Mouse (Mus musculus): ENCODE data around the gene Plekhh1. TPM values are rescaled to one million over a fixed set of nuclear protein-coding genes. Genes with fewer than 3 reads are reported as not detected.

Plekhh1 gene
- polyA plus RNA-seq, 1 experiment = 36.7 TPM

DNA sequence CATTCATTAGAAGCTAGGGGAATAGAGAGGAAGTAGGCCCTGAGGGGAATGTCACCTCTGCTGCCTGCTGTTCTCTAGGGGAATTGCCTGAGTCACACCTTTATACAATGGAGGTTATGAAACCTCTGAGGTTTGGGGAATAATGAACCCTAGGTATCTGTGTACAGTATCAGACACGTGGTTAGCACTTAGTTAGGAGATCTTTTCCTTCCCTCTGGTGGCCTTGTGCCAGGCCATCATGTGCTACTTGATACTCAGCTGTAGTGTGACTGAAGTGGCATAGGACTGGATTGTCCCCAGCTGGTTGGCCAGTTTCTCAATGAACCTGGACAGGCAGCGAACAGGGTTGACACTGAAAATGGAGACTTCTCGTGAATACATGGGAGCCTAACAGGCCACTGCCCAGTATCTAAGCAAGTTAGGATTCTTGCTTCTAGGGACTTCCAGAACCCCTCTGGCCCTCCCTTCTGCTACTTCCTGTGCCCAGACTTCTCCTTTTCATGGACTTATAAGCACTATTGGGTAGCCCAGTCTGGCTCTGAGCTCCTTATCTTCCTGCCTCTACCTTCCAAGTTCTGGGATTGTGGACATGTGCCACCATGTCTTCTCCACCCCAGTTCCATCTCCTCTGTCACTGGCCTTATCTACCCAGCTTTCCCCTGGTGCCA lies 21.7 kb downstream of the Plekhh1 start:
- Histone ChIP-seq H3K4me3 (replicated peaks; ENCODE audit: insufficient read depth, low read depth, low read length) (no peak overlapping the region), H3K27ac (ENCODE audit: insufficient read depth, low read length) (no peak overlapping the region), H3K27me3 (ENCODE audit: control insufficient read depth, insufficient read depth, low read length) (no peaks in the 10 kb centered on the region), H3K4me1 (ENCODE audit: control insufficient read depth, insufficient read depth, low read length) (no peaks in the 10 kb centered on the region)
- DNase-seq = no peak
- TF ChIP-seq CTCF (IDR thresholded peaks at IDR 0.05; ENCODE audit: borderline replicate concordance, insufficient read depth, low read depth, low read length) = no peak
- no peak for TF ChIP-seq POLR2A (IDR thresholded peaks at IDR 0.05; ENCODE audit: borderline replicate concordance, insufficient read depth, low read length)
- WGBS = 72% methylated on average over 3 of the region's 3 CpGs

DNA sequence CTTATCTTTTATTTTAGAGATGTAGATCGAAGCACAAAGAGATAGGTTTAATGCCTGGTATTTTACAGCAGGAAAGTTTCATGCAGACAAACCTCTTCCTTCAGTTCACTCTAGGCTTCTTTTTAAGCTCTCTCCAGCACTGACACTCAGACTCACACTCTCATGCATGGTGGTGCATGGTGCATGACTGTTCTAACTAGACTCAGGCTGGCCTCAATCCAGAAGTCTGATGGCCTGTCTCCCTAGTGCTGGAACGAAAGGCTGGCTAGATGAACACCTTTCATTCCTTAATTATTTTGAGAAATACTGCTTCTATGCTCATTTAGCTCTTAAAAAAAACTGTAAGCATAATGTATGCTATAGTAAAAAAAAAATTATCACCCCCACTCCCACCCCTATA lies 23.1 kb downstream of the Plekhh1 start:
- TF ChIP-seq CTCF (IDR thresholded peaks at IDR 0.05; ENCODE audit: borderline replicate concordance, insufficient read depth, low read depth, low read length) (no peak), POLR2A (IDR thresholded peaks at IDR 0.05; ENCODE audit: borderline replicate concordance, insufficient read depth, low read length) (no peak)

DNA sequence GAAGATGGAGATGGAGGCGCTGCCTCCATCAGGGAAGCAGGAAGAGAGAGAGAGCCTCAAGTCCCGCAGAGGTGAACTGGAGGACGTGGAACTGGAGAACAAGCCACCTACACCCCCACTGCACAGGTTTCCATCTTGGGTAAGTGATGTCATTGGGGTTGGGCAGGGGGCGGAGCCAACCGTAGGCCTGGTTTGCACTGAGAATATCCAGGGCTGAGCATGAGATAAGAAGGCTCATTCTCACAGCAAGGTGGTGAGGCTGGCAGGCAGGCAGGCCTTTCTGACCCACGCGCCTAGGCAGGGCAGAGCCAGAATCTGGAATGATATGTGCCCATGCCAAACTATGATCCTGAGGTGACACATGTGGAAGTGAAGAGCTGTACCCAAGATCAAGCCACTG lies 26.3 kb downstream of the Plekhh1 start:
- no peak for TF ChIP-seq CTCF (IDR thresholded peaks at IDR 0.05; ENCODE audit: borderline replicate concordance, insufficient read depth, low read depth, low read length)
- TF ChIP-seq POLR2A (IDR thresholded peaks at IDR 0.05; ENCODE audit: borderline replicate concordance, insufficient read depth, low read length) = no peak
- Histone ChIP-seq H3K4me1 (ENCODE audit: control insufficient read depth, insufficient read depth, low read length) (no peaks in the 10 kb centered on the region), H3K4me3 (replicated peaks; ENCODE audit: insufficient read depth, low read depth, low read length) (no peak overlapping the region), H3K27me3 (ENCODE audit: control insufficient read depth, insufficient read depth, low read length) (no peaks in the 10 kb centered on the region), H3K27ac (ENCODE audit: insufficient read depth, low read length) (no peak overlapping the region)
- DNase-seq = no peak
- WGBS = 90% methylated on average over 7 of the region's 7 CpGs

More for the DNA sequence above, 23.1 kb downstream of the Plekhh1 start:
- no peaks in the 10 kb centered on the region for H3K4me1 ChIP-seq (ENCODE audit: control insufficient read depth, insufficient read depth, low read length)
- H3K27me3 ChIP-seq (ENCODE audit: control insufficient read depth, insufficient read depth, low read length) = no peaks in the 10 kb centered on the region
- 71% methylated on average over 2 of the region's 2 CpGs for WGBS
- no peak overlapping the region for H3K27ac ChIP-seq (ENCODE audit: insufficient read depth, low read length)
- H3K4me3 ChIP-seq (replicated peaks; ENCODE audit: insufficient read depth, low read depth, low read length) = no peak overlapping the region
- DNase-seq = no peak

DNA sequence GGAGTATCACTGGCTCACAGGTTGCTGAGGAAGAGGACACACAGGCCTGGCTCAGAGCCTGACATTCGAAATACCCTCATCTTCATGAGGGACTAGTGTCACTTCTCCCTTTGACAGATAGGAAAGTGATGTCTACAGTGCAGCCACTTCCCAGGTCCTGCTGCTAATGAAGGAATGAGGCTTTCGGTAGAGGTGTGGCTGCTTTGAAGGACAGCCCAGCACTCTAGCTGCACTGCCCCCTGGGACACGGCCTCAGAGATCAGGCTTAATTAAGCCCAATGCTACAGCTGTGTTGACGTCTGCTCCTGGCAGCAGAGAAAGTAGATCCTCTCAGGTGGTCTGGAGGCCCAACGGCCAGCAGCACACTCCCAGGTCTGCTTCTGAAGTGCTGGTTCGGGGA lies 30.6 kb downstream of the Plekhh1 start:
- DNase-seq = no peak
- Histone ChIP-seq H3K27me3 (ENCODE audit: control insufficient read depth, insufficient read depth, low read length) (no peaks in the 10 kb centered on the region), H3K27ac (ENCODE audit: insufficient read depth, low read length) (no peak overlapping the region), H3K4me3 (replicated peaks; ENCODE audit: insufficient read depth, low read depth, low read length) (no peak overlapping the region), H3K4me1 (ENCODE audit: control insufficient read depth, insufficient read depth, low read length) (no peaks in the 10 kb centered on the region)
- TF ChIP-seq CTCF (IDR thresholded peaks at IDR 0.05; ENCODE audit: borderline replicate concordance, insufficient read depth, low read depth, low read length) = no peak
- 68% methylated on average over 6 of the region's 6 CpGs for WGBS

DNA sequence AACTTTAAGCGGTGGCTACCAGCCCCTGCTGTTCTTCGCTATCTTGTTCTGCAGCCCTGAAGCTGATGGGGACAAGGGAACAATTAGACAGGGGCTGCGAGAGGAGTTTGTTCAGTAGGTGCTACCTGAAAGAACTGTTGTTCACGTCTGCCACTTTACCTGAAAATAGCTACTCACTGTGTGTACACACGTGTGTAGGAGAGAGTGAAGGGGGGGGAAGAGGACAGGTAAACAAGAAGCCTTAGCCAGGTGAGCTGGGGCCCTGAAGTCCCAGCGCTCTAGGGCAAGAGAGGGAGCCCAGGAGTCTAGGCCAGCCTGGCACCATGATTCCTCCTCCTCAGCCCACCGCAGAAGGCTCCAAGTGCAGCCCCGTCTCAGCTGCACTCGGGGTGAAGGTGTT lies 31.2 kb downstream of the Plekhh1 start:
- DNase-seq = no peak
- Histone ChIP-seq H3K27me3 (ENCODE audit: control insufficient read depth, insufficient read depth, low read length) (no peaks in the 10 kb centered on the region), H3K4me1 (ENCODE audit: control insufficient read depth, insufficient read depth, low read length) (no peaks in the 10 kb centered on the region), H3K4me3 (replicated peaks; ENCODE audit: insufficient read depth, low read depth, low read length) (no peak overlapping the region), H3K27ac (ENCODE audit: insufficient read depth, low read length) (no peak overlapping the region)
- no peak for TF ChIP-seq CTCF (IDR thresholded peaks at IDR 0.05; ENCODE audit: borderline replicate concordance, insufficient read depth, low read depth, low read length)
- TF ChIP-seq POLR2A (IDR thresholded peaks at IDR 0.05; ENCODE audit: borderline replicate concordance, insufficient read depth, low read length) = no peak
- WGBS = 91% methylated on average over 9 of the region's 9 CpGs

DNA sequence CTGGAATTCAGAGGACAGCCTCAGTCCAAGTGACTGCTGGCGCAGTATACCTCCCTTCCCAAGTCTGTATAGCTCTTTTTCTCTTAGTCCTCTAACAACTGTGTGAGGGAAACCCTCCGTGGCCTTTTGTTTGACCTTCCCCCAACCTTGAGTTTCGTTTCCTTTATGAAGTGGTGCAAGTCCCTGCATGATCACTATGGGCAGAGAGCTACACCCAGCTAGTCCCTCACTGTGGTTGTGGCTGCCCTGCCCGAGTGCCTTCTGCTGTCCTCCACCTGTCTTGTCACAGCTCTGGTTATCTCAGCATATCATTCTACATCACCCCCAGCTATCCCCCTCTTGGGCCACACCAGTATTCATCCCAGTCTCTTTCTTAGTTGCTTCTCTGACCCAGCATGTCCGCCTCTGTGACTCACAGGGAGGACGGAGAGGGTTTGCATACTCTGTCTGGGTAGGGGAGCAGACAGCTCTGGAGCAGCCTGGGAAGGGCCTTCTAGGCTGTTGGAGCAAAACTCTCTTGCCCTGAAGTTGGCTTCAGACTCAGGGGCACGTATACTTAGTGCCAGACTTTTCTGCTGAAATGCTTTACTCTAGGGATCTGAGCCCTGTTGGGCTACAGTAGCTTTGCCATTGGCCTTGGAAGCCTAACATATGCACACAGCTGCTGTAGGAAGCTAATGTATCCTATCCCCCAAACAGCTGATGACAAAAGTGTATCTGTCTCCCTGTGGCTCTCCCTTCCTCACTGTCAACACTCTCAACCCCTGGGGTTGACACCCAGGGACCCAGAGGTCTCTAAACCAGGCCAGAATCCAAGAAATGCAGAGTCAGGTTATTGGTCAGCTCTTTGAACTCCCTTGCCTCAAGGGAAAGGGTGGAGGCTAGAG lies 32.0 kb downstream of the Plekhh1 start:
- 73% methylated on average over 7 of the region's 7 CpGs for WGBS
- TF ChIP-seq CTCF (IDR thresholded peaks at IDR 0.05; ENCODE audit: borderline replicate concordance, insufficient read depth, low read depth, low read length) (no peak), POLR2A (IDR thresholded peaks at IDR 0.05; ENCODE audit: borderline replicate concordance, insufficient read depth, low read length) (no peak)
- no peaks in the 10 kb centered on the region for H3K4me1 ChIP-seq (ENCODE audit: control insufficient read depth, insufficient read depth, low read length)
- DNase-seq = no peak
- H3K27ac ChIP-seq (ENCODE audit: insufficient read depth, low read length) = no peak overlapping the region
- no peak overlapping the region for H3K4me3 ChIP-seq (replicated peaks; ENCODE audit: insufficient read depth, low read depth, low read length)
- H3K27me3 ChIP-seq (ENCODE audit: control insufficient read depth, insufficient read depth, low read length) = no peaks in the 10 kb centered on the region

DNA sequence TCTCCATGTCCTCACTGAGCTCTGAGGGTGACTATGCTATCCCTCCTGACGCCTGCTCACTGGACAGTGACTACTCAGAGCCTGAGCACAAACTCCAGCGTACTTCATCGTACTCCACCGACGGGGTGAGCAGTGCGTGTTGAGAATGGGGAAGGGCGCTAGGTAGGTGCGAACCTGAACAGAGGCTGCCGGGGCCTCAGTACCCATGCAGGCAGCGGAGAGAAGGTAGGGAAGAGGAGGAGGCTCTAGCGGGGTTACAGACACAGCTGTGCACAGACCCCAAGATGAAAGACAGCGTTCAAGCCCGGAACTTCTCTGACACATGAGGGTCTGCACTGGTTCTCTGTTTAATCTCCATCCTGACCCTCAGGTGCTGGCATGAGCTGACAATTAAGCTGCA lies 35.5 kb downstream of the Plekhh1 start:
- H3K4me1 ChIP-seq (ENCODE audit: control insufficient read depth, insufficient read depth, low read length) = no peaks in the 10 kb centered on the region
- no peak overlapping the region for H3K4me3 ChIP-seq (replicated peaks; ENCODE audit: insufficient read depth, low read depth, low read length)
- no peaks in the 10 kb centered on the region for H3K27me3 ChIP-seq (ENCODE audit: control insufficient read depth, insufficient read depth, low read length)
- DNase-seq = no peak
- TF ChIP-seq POLR2A (IDR thresholded peaks at IDR 0.05; ENCODE audit: borderline replicate concordance, insufficient read depth, low read length) (no peak), CTCF (IDR thresholded peaks at IDR 0.05; ENCODE audit: borderline replicate concordance, insufficient read depth, low read depth, low read length) (no peak)
- no peak overlapping the region for H3K27ac ChIP-seq (ENCODE audit: insufficient read depth, low read length)
- WGBS = 90% methylated on average over 13 of the region's 13 CpGs

DNA sequence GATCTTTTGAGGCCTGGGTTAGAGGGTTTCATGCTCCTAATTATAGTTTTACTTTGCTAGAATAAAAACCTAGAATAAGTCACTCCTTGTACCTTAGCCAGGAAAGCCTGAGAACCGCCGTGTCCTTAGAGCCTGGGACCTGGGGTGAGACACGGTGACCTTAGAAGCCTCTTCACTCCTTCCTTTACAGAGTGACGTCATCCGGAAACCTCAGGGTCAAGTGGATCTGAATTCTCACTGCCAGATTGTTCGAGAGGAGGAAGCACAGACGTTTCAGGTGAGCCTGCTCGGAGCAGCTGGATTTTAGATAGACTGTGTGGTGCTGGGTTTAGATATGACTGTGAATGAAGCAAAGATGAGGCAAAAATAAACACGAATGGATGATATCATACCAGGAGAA lies 37.5 kb downstream of the Plekhh1 start:
- no peaks in the 10 kb centered on the region for H3K27me3 ChIP-seq (ENCODE audit: control insufficient read depth, insufficient read depth, low read length)
- H3K27ac ChIP-seq (ENCODE audit: insufficient read depth, low read length) = no peak overlapping the region
- TF ChIP-seq CTCF (IDR thresholded peaks at IDR 0.05; ENCODE audit: borderline replicate concordance, insufficient read depth, low read depth, low read length) (no peak), POLR2A (IDR thresholded peaks at IDR 0.05; ENCODE audit: borderline replicate concordance, insufficient read depth, low read length) (no peak)
- DNase-seq = no peak
- WGBS = 86% methylated on average over 9 of the region's 9 CpGs
- no peaks in the 10 kb centered on the region for H3K4me1 ChIP-seq (ENCODE audit: control insufficient read depth, insufficient read depth, low read length)
- H3K4me3 ChIP-seq (replicated peaks; ENCODE audit: insufficient read depth, low read depth, low read length) = no peak overlapping the region

Measured in cerebellum, adult 2 months (tissue).